Mouse (Mus musculus) thymus, postnatal 10 days (tissue): ENCODE data around the gene Nudt3.

Experiments
- DNase-seq, 2 experiments: peaks; one replicate each; pipeline ENCODE4 v3.0.0; 2021; ENCODE audit warnings: low spot score in 2 of 2

Nudt3 gene

DNA sequence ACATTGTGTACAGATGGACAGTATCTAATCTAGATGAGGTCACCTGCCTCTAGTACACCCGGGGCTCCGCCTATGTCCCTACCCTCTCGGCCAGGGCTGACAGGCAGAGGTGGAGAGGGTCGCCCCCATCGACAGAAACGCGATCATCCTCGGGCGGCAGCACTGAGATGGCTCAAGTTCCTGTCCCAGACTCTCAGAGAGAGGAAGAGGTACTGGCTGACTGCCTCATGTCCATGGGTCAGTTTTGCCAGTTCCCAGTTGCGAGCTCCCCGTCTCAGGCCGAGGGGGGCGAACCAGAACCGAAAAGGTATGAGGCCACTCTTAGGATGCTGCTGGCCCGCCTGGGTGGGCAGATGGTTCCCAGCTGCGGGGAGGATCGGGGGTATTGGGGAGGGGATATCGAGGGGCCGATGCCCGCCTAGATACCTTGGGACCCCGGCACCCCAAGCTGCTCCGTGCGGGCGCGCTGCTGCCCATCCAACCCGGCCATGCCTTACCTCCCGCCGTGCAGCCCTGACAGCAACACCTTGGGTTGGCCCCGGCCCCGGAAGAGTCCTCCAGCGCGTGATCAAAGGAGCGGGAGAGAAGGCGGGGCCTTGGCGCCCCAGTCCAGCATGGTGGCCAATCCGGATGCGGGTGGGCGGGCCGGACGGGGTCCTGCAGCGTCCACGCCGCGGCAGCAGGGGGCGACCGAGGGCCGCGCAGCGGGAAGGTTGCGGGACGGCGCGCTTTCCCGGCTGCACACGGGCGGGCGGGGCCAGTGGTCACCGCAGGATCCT is 57.9 kb downstream of the Nudt3 start, which contains the start of gene AI413582:
TSS of gene AI413582 (minus strand) at position 594 of the 779 bp plus-strand sequence.
- peak; percentile 93 to 97 for DNase-seq

DNA sequence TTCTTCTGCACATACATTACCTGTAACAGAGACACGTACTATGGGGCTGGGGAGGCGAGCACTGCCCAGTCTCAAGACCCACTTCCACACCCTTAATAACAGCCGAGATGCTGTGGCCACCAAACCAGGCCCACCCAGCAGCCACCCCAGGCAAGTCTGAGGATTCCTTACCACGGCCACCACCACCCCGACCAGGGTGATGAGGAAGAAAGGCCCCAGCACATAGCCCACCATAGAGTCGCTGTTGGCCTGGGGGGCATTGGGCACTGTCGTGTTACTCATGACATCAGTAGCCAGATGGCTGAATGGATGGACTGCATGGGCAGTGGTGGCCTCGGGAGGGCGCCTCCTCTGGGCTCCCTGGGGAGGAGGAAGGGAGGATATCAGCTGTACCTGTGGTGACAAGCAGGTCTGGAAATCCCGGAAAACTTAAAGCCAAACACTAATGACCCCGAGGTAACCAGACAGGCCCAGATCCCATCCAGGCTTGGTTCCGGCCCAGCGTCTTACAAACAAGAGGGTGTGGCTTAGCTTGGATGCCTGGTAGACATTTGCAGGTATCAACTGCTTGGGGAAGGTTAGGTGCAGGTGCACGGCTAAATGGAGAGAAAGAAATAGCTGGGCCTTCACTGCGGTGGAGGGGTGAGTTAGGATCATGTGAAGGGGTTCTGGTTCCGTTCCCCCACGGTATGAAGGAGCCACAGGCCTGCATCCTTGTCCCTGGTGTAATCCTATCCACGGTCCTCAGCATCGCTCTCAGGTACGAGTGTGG is 58.7 kb downstream of the Nudt3 start:
- DNase-seq = peak; percentile 25 to 34

DNA sequence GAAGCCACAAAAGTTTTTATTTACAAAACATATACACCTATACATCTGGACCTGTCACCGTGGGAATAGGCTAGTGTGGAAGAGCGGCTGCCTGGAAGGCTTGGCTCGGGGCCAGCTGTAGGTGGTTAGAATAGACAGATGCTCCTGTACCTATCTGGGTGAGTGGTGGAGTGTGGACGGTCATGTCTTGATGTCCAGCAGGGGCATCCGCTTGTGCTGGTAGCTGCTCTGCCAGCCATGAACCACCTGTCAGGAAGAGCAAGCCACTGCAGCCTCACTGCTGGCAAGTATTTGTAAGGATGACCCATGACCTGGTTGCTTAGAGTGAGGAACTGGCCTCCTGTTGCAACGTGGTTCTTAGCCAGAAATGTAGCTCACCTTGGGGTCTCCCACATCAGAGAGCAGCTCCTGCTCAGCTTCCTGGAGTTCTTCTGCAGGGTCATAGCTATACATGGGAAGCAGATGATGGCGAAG is 59.5 kb downstream of the Nudt3 start:
- no peak for DNase-seq

GRCm38 (mm10) chr17:27561809-27562526 is 61.3 kb downstream of the Nudt3 start:
- DNase-seq = no peak

DNA sequence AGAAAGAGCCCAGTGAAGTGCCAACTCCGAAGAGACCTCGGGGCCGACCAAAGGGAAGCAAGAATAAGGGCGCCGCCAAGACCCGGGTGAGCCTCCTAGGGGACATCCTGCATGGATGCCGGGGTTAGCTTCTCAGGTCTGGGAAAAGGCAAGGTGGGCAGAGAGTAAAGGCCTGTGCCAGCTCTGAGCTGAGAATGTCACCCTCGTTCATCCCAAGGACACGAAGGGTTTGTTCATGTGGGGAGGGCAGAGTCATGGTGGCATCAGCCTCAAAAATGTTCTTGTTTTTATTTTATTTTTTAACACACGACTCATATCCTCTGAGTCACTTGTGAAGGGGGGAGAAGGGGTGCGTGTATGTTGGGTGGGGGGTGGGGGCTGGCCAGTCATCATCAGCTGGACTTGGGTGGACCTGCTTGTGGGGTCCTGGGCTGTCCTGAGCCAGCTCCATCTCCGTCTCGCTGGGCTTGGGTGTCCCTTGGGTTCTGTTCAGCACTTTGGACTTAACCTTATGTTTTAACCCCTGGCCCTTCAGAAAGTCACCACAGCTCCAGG is 62.3 kb downstream of the Nudt3 start:
- no peak for DNase-seq

- DNase-seq = no peak
These were observed 63.7 kb downstream of the Nudt3 start for GRCm38 (mm10) chr17:27559596-27559995.

GRCm38 (mm10) chr17:27558845-27559244 is 64.5 kb downstream of the Nudt3 start:
- DNase-seq = no peak

DNA sequence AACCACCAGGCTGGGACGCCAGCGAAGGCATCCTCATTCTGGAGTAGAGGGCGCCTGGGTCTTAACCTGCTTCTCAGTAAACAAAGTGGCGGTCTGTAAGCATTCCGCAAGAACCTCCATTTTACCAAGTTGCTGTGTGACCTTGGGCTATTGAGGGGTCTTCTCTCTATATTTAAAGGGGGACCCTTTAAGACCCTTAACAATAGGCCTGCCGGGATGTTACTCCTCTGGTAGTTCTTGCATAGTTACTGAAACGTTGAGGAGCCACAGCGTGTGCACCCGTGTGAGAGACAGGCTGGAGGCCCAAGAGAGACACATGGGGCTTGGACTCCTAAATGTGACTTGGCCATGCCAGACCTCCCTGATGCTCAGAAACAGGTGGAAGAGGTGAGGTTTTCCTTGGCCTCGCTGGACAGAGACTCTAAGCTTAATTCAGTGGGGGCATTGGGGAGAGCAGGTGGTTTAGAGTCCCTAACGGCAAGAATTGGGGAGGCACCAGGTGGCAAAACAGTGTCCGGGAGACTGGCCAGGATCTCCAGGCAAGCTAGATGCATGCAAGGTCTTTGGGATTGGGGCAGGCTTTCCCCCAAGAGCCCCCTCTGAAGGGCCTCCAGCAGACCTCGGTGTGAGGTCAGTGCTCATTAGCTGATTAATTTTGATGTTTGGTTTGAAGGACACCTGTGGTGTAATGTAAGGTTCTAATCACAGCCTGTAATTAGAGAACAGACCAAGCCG is 65.2 kb downstream of the Nudt3 start:
- no peak for DNase-seq

- peak; percentile 89 to 92 for DNase-seq
These were observed 65.9 kb downstream of the Nudt3 start for GRCm38 (mm10) chr17:27557181-27557926.

DNA sequence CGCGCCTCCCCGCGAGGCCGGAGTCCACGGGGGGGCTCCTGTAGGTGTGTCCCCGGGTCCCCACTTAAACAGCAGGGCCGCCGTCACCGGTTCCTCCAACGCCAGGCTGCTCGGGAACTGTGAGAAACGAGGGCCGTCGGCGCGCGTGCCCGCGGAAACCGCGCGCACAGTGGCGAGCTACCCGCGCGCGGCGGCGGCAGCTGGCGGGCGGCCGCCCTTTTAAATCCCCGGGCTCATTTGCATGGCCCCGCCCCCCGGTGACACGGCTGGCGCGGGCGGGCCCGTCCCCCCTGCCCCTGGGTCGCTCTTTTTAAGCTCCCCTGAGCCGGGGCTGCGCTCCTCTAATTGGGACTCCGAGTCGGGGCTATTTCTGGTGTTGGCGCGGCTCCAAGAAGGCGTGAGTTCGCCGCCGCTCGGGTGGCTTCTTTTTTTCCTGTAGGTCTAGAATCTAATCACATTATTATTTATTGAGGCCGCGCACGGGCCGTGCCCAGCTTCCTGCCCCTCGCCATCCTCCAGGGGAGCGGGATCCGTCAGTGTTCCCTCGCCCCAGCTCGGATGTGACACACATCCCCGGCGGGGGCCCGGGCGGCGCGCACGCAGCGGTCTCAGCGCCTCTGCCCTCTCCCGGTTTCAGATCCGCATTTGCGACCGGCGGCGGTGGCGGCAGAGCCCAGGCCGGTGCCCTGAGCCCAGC is 66.8 kb downstream of the Nudt3 start, which contains the start of gene Hmga1:
TSS of gene Hmga1 (plus strand) at position 183 of the 697 bp plus-strand sequence.
- peak; percentile 88 to 97 for DNase-seq

- DNase-seq = peak; percentile 71 to 83
These were observed 67.7 kb downstream of the Nudt3 start for GRCm38 (mm10) chr17:27555512-27556172.

GRCm38 (mm10) chr17:27555075-27555511 is 68.2 kb downstream of the Nudt3 start:
- peak; percentile 78 to 84 for DNase-seq

DNA sequence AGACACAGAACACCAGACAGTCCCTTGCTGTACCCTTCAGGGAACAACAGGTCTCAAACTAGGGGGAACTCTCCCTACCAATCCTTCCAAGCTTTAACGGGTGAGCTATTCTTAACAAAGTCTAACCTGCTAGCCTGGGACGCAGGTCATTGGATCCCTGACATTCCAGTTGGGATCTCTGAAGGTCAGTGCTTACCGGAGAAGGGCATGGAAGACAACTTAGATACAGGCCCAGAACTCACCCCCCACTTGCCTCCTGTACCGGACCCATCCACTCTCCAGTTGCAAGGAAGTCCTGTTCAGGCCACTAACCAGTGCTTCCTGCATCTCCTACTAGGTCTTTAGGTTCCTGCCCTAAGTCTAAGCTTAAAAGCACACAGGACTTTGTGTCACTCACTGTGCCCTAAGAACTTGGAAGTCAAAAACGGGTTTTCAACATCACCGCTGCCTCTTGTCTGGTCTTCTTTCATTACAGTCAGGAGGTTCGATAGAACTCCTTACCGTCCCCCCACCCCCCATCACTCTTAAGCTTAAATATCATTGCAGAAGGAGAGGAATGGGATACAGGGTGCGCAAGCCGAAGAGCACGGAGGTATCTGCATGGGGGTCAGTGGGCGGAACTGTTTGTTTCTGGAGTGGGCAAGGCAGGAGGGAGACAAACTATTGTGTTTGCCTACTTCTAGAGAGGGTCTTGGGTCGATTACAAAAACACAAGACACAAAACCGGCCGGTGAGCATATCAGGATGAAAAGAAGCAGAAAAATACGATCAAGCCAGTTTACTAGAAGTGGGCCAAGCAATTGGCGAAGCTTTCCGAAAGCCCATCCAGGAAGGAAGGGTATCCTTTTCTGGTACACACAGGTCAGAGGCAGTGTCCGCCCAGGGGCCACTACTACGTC is 69.0 kb downstream of the Nudt3 start:
- no peak for DNase-seq

GRCm38 (mm10) chr17:27552215-27553201 is 70.8 kb downstream of the Nudt3 start:
- DNase-seq = no peak

DNA sequence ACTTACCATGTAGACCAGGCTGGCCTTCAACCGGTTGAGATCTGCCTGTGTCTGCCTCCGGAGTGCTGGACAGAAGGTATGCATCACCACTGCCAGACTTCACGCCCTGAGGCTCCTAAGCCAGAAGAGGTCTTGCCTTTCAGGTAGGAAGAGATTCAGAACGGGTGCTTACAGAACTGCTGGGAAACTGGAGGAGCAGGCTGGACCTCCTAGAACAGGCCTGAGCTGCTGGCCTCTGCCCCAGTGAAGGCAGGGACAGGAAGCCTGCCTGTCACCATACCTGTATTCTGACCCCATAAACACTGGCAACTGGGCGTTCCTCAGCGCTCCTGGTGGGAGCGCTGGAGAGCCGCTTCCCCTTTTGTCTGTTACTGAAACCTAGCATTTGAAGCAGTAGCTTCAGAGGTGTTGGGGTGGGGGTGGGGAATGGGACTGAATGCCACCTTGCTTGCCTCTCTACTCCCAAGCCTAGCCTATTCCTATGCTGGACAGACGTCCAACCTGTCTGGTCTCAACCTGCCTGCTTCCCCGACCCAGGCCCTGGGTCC is 71.8 kb downstream of the Nudt3 start:
- DNase-seq = no peak

DNA sequence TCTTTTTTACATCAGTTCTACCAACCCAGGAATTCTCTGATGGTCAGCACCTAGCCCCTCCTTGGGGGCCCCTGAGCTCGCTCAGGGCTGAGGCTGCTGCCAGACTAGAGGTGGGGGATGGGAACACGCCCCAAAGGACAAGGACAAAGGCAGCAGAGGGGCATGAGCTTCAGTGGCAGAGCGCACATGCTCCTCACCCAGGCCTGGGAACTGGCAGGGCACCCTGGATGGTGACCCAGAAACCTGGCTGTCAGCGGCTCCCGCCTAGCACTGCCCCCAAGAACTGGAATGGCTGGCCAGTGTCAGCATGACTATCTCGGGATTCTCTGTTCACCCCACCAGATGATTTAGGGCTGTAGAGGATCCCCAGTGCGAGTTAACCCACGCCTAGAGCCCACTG is 74.1 kb downstream of the Nudt3 start:
- DNase-seq = no peak
